Mouse (Mus musculus) embryonic facial prominence, embryonic 11.5 days (tissue): ENCODE results near the gene Plch2. TPM values are rescaled to one million over a fixed set of nuclear protein-coding genes. Genes with fewer than 3 reads are reported as not detected.

Experiments used
- ATAC-seq: fragments of 200-750 bp; cut with Nextera tagmentation; replicated peaks from 2 replicates; pipeline ENCODE4 v1.8.0; 2017; ENCODE audit warnings: low read depth; ENCODE audit not compliant: insufficient number of reproducible peaks, low FRiP score, low TSS enrichment
- DNase-seq: peaks from one replicate; pipeline ENCODE4 v3.0.0-alpha.2; 2015; ENCODE audit warnings: low spot score
- H3K27ac ChIP-seq: fragments of 300-500 bp; sonication (generic); replicated peaks from 2 replicates; pipeline ENCODE4 v1.5.1; 2014; ENCODE audit warnings: mild to moderate bottlenecking, low read depth, low read length, control low read depth
- H3K27me3 ChIP-seq: fragments of 300-500 bp; sonication (generic); 2 replicates; pipeline ENCODE4 v1.6.1; 2014; ENCODE audit warnings: mild to moderate bottlenecking, low read length, moderate library complexity, mixed read lengths; ENCODE audit not compliant: control insufficient read depth, insufficient read depth
- H3K36me3 ChIP-seq: fragments of 300-500 bp; sonication (generic); replicated peaks from 2 replicates; pipeline ENCODE4 v1.6.1; 2014; ENCODE audit warnings: low read depth, mild to moderate bottlenecking, low read length, moderate library complexity, mixed read lengths; ENCODE audit not compliant: control insufficient read depth, insufficient read depth
- H3K4me1 ChIP-seq: fragments of 300-500 bp; sonication (generic); 2 replicates; pipeline ENCODE4 v1.6.1; 2014; ENCODE audit warnings: low read length, mixed read lengths; ENCODE audit not compliant: control insufficient read depth, insufficient read depth
- H3K4me2 ChIP-seq: fragments of 300-500 bp; sonication (generic); 2 replicates; pipeline ENCODE4 v1.6.1; 2014; ENCODE audit warnings: low read depth, mild to moderate bottlenecking, control low read depth, low read length, moderate library complexity
- H3K4me3 ChIP-seq: fragments of 300-500 bp; sonication (generic); 2 replicates; pipeline ENCODE4 v1.5.1; 2014; ENCODE audit warnings: low read depth, low read length, control low read depth
- H3K9ac ChIP-seq: fragments of 300-500 bp; sonication (generic); replicated peaks from 2 replicates; pipeline ENCODE4 v1.6.1; 2014; ENCODE audit warnings: mild to moderate bottlenecking, control low read depth, low read length
- H3K9me3 ChIP-seq: fragments of 300-500 bp; sonication (generic); replicated peaks from 2 replicates; pipeline ENCODE4 v1.6.1; 2016; ENCODE audit warnings: mild to moderate bottlenecking, low read length, inconsistent platforms, mixed read lengths; ENCODE audit not compliant: control insufficient read depth
- WGBS: fragments of 180-500 bp; shearing (Covaris S2); extraction: QIAGEN DNeasy Blood & Tissue Kit; methylation state at CpG from one replicate; pipeline ENCODE4 v1.1.7; 2014; 5-methylcytosine and 5-hydroxymethylcytosine counted together
- polyA plus RNA-seq: library from polyadenylated mRNA; unstranded; fragments of >200 nt; fragmentation: Nextera tagmentation; extraction: Ambion mirVana; gene quantifications from 2 replicates; pipeline ENCODE4 v1.2.1, GENCODE M21; 2014

Plch2 gene
- polyA plus RNA-seq, 1 experiment from 2014 or later: 1.4 TPM

GRCm38 (mm10) chr4:154982247-154983120 lies 74.1 kb downstream of the Plch2 start:
- H3K36me3 ChIP-seq: peaks cover 9% of the 10 kb centered on the region
- H3K9ac ChIP-seq: no peak overlapping the region
- peaks cover 6% of the 10 kb centered on the region for H3K4me1 ChIP-seq
- no peaks in the 10 kb centered on the region for H3K9me3 ChIP-seq
- H3K4me2 ChIP-seq: no peak overlapping the region
- no peak overlapping the region for H3K4me3 ChIP-seq
- no peak for ATAC-seq
- 73% methylated on average over 18 of the region's 19 CpGs for WGBS
- H3K27ac ChIP-seq: no peak overlapping the region
- H3K27me3 ChIP-seq: peaks cover 3% of the 10 kb centered on the region; the same call in 1 of the 2 replicates
- DNase-seq: no peak

GRCm38 (mm10) chr4:154981530-154981929 lies 75.1 kb downstream of the Plch2 start:
- H3K36me3 ChIP-seq: peaks cover 9% of the 10 kb centered on the region
- H3K4me3 ChIP-seq: no peak overlapping the region
- H3K27me3 ChIP-seq: peaks cover 3% of the 10 kb centered on the region; the same call in 1 of the 2 replicates
- H3K4me1 ChIP-seq: peaks cover 6% of the 10 kb centered on the region
- H3K27ac ChIP-seq: no peak overlapping the region
- 59% methylated on average over 7 of the region's 7 CpGs for WGBS
- DNase-seq (peak; percentile 77), ATAC-seq (no peak; the same call in 1 of the 2 replicates)
- H3K4me2 ChIP-seq: no peak overlapping the region
- H3K9ac ChIP-seq: no peak overlapping the region
- no peaks in the 10 kb centered on the region for H3K9me3 ChIP-seq

- Histone ChIP-seq H3K9ac (no peak overlapping the region), H3K4me1 (peaks cover 6% of the 10 kb centered on the region), H3K4me3 (no peak overlapping the region), H3K4me2 (no peak overlapping the region), H3K27ac (no peak overlapping the region), H3K36me3 (peaks cover 13% of the 10 kb centered on the region), H3K9me3 (no peaks in the 10 kb centered on the region), H3K27me3 (peaks cover 3% of the 10 kb centered on the region; the same call in 1 of the 2 replicates)
- ATAC-seq (no peak), DNase-seq (no peak)
- WGBS: 85% methylated on average over 6 of the region's 6 CpGs
These were observed 75.5 kb downstream of the Plch2 start for GRCm38 (mm10) chr4:154981076-154981475.

GRCm38 (mm10) chr4:154980110-154980509 lies 76.5 kb downstream of the Plch2 start:
- Histone ChIP-seq H3K9me3 (no peaks in the 10 kb centered on the region), H3K27ac (no peak overlapping the region), H3K4me2 (no peak overlapping the region), H3K36me3 (peaks cover 16% of the 10 kb centered on the region), H3K4me3 (no peak overlapping the region), H3K9ac (no peak overlapping the region), H3K27me3 (peaks cover 3% of the 10 kb centered on the region; the same call in 1 of the 2 replicates), H3K4me1 (peaks cover 6% of the 10 kb centered on the region)
- ATAC-seq (no peak), DNase-seq (no peak)
- 81% methylated on average over 4 of the region's 4 CpGs for WGBS

- H3K27me3 ChIP-seq: no peaks in the 10 kb centered on the region
- H3K36me3 ChIP-seq: peaks cover 44% of the 10 kb centered on the region
- H3K27ac ChIP-seq: no peak overlapping the region
- H3K9me3 ChIP-seq: no peaks in the 10 kb centered on the region
- no peak overlapping the region for H3K4me3 ChIP-seq
- no peak for DNase-seq
- no peak overlapping the region for H3K4me2 ChIP-seq
- H3K4me1 ChIP-seq: no peaks in the 10 kb centered on the region
- ATAC-seq: no peak
- H3K9ac ChIP-seq: no peak overlapping the region
- WGBS: 90% methylated on average over 11 of the region's 11 CpGs
These were observed 82.4 kb downstream of the Plch2 start for GRCm38 (mm10) chr4:154974163-154974611.

GRCm38 (mm10) chr4:154972546-154972945 lies 84.0 kb downstream of the Plch2 start:
- no peak for DNase-seq
- Histone ChIP-seq H3K9ac (no peak overlapping the region), H3K27ac (no peak overlapping the region), H3K27me3 (no peaks in the 10 kb centered on the region), H3K4me2 (no peak overlapping the region), H3K4me1 (no peaks in the 10 kb centered on the region), H3K9me3 (no peaks in the 10 kb centered on the region), H3K4me3 (no peak overlapping the region), H3K36me3 (peaks cover 35% of the 10 kb centered on the region)
- 95% methylated on average over 12 of the region's 12 CpGs for WGBS
- ATAC-seq: no peak

GRCm38 (mm10) chr4:154967173-154967572 lies 89.4 kb downstream of the Plch2 start:
- peaks cover 18% of the 10 kb centered on the region for H3K36me3 ChIP-seq
- no peak overlapping the region for H3K4me2 ChIP-seq
- no peak overlapping the region for H3K27ac ChIP-seq
- peaks cover 14% of the 10 kb centered on the region for H3K27me3 ChIP-seq
- peaks cover 11% of the 10 kb centered on the region for H3K4me1 ChIP-seq
- ATAC-seq (no peak), DNase-seq (peak; percentile 58)
- 67% methylated on average over 5 of the region's 5 CpGs for WGBS
- H3K4me3 ChIP-seq: no peak overlapping the region
- H3K9me3 ChIP-seq: no peaks in the 10 kb centered on the region
- H3K9ac ChIP-seq: no peak overlapping the region

- no peak overlapping the region; the same call in 1 of the 2 replicates for H3K4me2 ChIP-seq
- H3K4me1 ChIP-seq: peaks cover 20% of the 10 kb centered on the region
- peaks cover 10% of the 10 kb centered on the region for H3K36me3 ChIP-seq
- 85% methylated on average over 3 of the region's 3 CpGs for WGBS
- peaks cover 27% of the 10 kb centered on the region for H3K27me3 ChIP-seq
- no peaks in the 10 kb centered on the region for H3K9me3 ChIP-seq
- no peak for DNase-seq
- no peak for ATAC-seq
- no peak overlapping the region for H3K27ac ChIP-seq
- H3K4me3 ChIP-seq: no peak overlapping the region
- no peak overlapping the region for H3K9ac ChIP-seq
These were observed 90.7 kb downstream of the Plch2 start for GRCm38 (mm10) chr4:154965856-154966255.
